Mouse (Mus musculus) inflammation-experienced regulatory T-cells, adult 16 weeks (primary cell): ENCODE data around the gene Gm20917. TPM values are rescaled to one million over a fixed set of nuclear protein-coding genes. Genes with fewer than 3 reads are reported as not detected.

Experiments used
- polyA plus RNA-seq: library from polyadenylated mRNA; unstranded; fragments of 100-300 nt; shearing (Covaris generic); gene quantifications from one replicate; pipeline ENCODE4 v1.2.1, GENCODE M21; 2017

Gene Gm20917
- polyA plus RNA-seq, result not detected

DNA sequence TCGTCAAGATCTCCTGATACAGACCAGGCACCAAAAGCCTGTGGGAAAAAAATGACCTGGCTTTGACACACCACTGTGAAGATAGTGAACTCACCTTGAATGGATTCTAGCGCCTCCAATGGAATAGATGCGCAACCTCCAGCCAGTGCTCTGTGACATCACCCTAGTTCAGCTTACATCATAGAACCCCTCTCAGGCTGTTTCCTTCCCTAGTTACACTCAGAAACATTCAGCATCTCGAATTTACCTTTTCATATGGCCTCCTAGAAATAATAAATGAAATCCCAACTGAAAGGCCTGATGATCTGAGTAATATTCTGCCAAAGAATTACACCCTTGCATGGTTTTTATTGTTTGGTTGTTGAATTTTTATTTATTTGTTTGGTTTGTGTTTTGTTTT is at the start of gene Gm20917:
Gm20917 (minus strand) TSS at position 101 of the 400 bp plus-strand sequence.

Other genes with a start within 250 kb of the Gm20917 start
- not detected for gene Gm20916, start 168.4 kb upstream of the Gm20917 start, polyA plus RNA-seq